Mouse (Mus musculus) hindbrain, embryonic 15.5 days (tissue): ENCODE measurements around the gene Ppp1cb. TPM values are rescaled to one million over a fixed set of nuclear protein-coding genes. Genes with fewer than 3 reads are reported as not detected.

Source experiments
- ATAC-seq: fragments of 200-750 bp; cut with Nextera tagmentation; 2 replicates; pipeline ENCODE4 v1.8.0; 2017; ENCODE audit warnings: low read depth, moderate number of reproducible peaks, moderate TSS enrichment; ENCODE audit not compliant: low FRiP score
- H3K27ac ChIP-seq: fragments of 300-500 bp; sonication (generic); replicated peaks from 2 replicates; pipeline ENCODE4 v1.5.1; 2015; ENCODE audit warnings: mild to moderate bottlenecking, inconsistent platforms
- H3K27me3 ChIP-seq: fragments of 300-500 bp; sonication (generic); 2 replicates; pipeline ENCODE4 v1.6.1; 2015; ENCODE audit warnings: control low read depth, inconsistent platforms
- H3K36me3 ChIP-seq: fragments of 300-500 bp; sonication (generic); 2 replicates; pipeline ENCODE4 v1.6.1; 2015; ENCODE audit warnings: control low read depth, inconsistent platforms
- H3K4me1 ChIP-seq: fragments of 300-500 bp; sonication (generic); replicated peaks from 2 replicates; pipeline ENCODE4 v1.6.1; 2015; ENCODE audit warnings: control low read depth, inconsistent platforms
- H3K4me2 ChIP-seq: fragments of 300-500 bp; sonication (generic); 2 replicates; pipeline ENCODE4 v1.6.1; 2015; ENCODE audit warnings: moderate library complexity, mild to moderate bottlenecking, inconsistent platforms
- H3K4me3 ChIP-seq: fragments of 300-500 bp; sonication (generic); 2 replicates; pipeline ENCODE4 v1.5.1; 2015; ENCODE audit warnings: mild to moderate bottlenecking, inconsistent platforms
- H3K9ac ChIP-seq: fragments of 300-500 bp; sonication (generic); 2 replicates; pipeline ENCODE4 v1.6.1; 2015; ENCODE audit warnings: inconsistent platforms
- H3K9me3 ChIP-seq: fragments of 300-500 bp; sonication (generic); 2 replicates; pipeline ENCODE4 v1.6.1; 2016; ENCODE audit warnings: control low read depth, inconsistent platforms
- WGBS: fragments of 180-500 bp; shearing (Covaris S2); methylation state at CpG from one replicate; pipeline ENCODE4 v1.1.7; 2015; 5-methylcytosine and 5-hydroxymethylcytosine counted together
- polyA plus RNA-seq: library from polyadenylated mRNA; unstranded; fragments of >200 nt; fragmentation: Nextera tagmentation; extraction: Ambion mirVana; gene quantifications from 2 replicates; pipeline ENCODE4 v1.2.1, GENCODE M21; 2015

The Ppp1cb gene
- polyA plus RNA-seq, 1 experiment from 2014 or later: 188 TPM

- no peaks in the 10 kb centered on the region for H3K36me3 ChIP-seq
- H3K4me3 ChIP-seq: no peak overlapping the region
- no peak for ATAC-seq
- H3K27ac ChIP-seq: no peak overlapping the region
- H3K4me2 ChIP-seq: no peak overlapping the region
- no peak overlapping the region for H3K9ac ChIP-seq
- no peaks in the 10 kb centered on the region for H3K9me3 ChIP-seq
- no peaks in the 10 kb centered on the region for H3K4me1 ChIP-seq
- H3K27me3 ChIP-seq: no peaks in the 10 kb centered on the region
Measured at GRCm38 (mm10) chr5:32446810-32447209, 11.8 kb upstream of the Ppp1cb start.

- 0% methylated on average over 62 of the region's 63 CpGs for WGBS
- Histone ChIP-seq H3K27me3 (no peaks in the 10 kb centered on the region), H3K4me1 (peaks cover 19% of the 10 kb centered on the region), H3K9ac (peak overlapping the region; percentile 92), H3K27ac (peak overlapping the region; percentile 97), H3K4me3 (peak overlapping the region; percentile 79), H3K4me2 (peak overlapping the region; percentile 78), H3K9me3 (no peaks in the 10 kb centered on the region), H3K36me3 (no peaks in the 10 kb centered on the region)
- peak; percentile 80 for ATAC-seq
Measured at GRCm38 (mm10) chr5:32459251-32459881, 723 bp downstream of the Ppp1cb start.

- Histone ChIP-seq H3K4me2 (peak overlapping the region; percentile 78), H3K9ac (peak overlapping the region; percentile 92), H3K9me3 (no peaks in the 10 kb centered on the region), H3K4me1 (peaks cover 19% of the 10 kb centered on the region), H3K36me3 (no peaks in the 10 kb centered on the region), H3K27ac (peak overlapping the region; percentile 97), H3K27me3 (no peaks in the 10 kb centered on the region), H3K4me3 (peak overlapping the region; percentile 79)
- ATAC-seq: no peak
- WGBS: under 1% methylated on average over 19 of the region's 19 CpGs
Measured at GRCm38 (mm10) chr5:32459882-32460751, 1.5 kb downstream of the Ppp1cb start.

- H3K4me2 ChIP-seq: peak overlapping the region; percentile 78
- 34% methylated on average over 2 of the region's 2 CpGs for WGBS
- H3K4me3 ChIP-seq: peak overlapping the region; percentile 29
- H3K36me3 ChIP-seq: no peaks in the 10 kb centered on the region
- H3K27me3 ChIP-seq: no peaks in the 10 kb centered on the region
- no peak for ATAC-seq
- no peak overlapping the region for H3K27ac ChIP-seq
- H3K4me1 ChIP-seq: peaks cover 19% of the 10 kb centered on the region
- H3K9me3 ChIP-seq: no peaks in the 10 kb centered on the region
- peak overlapping the region; percentile 26; the same call in 1 of the 2 replicates for H3K9ac ChIP-seq
Measured at GRCm38 (mm10) chr5:32460973-32461372, 2.3 kb downstream of the Ppp1cb start.

- Histone ChIP-seq H3K9me3 (no peaks in the 10 kb centered on the region), H3K9ac (no peak overlapping the region), H3K4me2 (no peak overlapping the region), H3K4me3 (no peak overlapping the region), H3K27me3 (no peaks in the 10 kb centered on the region), H3K36me3 (no peaks in the 10 kb centered on the region), H3K27ac (no peak overlapping the region), H3K4me1 (0 out of 2 replicates have a peak, but pooled peaks cover 5% of the 10 kb centered on the region)
- 90% methylated on average over 4 of the region's 4 CpGs for WGBS
- no peak for ATAC-seq
Measured at GRCm38 (mm10) chr5:32472332-32473028, 13.8 kb downstream of the Ppp1cb start.

- Histone ChIP-seq H3K36me3 (no peaks in the 10 kb centered on the region), H3K4me1 (0 out of 2 replicates have a peak, but pooled peaks cover 5% of the 10 kb centered on the region), H3K9me3 (no peaks in the 10 kb centered on the region), H3K27ac (no peak overlapping the region), H3K27me3 (no peaks in the 10 kb centered on the region), H3K4me2 (no peak overlapping the region), H3K4me3 (no peak overlapping the region), H3K9ac (no peak overlapping the region)
- no peak for ATAC-seq
- WGBS: 92% methylated on average over 2 of the region's 2 CpGs
Measured at GRCm38 (mm10) chr5:32473029-32473352, 14.3 kb downstream of the Ppp1cb start.

- Histone ChIP-seq H3K27me3 (no peaks in the 10 kb centered on the region), H3K36me3 (peaks cover 15% of the 10 kb centered on the region), H3K9me3 (no peaks in the 10 kb centered on the region), H3K9ac (no peak overlapping the region), H3K4me1 (no peaks in the 10 kb centered on the region), H3K4me3 (no peak overlapping the region), H3K27ac (no peak overlapping the region), H3K4me2 (no peak overlapping the region)
- no peak for ATAC-seq
Measured at GRCm38 (mm10) chr5:32476501-32476900, 17.9 kb downstream of the Ppp1cb start.

- Histone ChIP-seq H3K4me2 (no peak overlapping the region), H3K4me3 (no peak overlapping the region), H3K4me1 (no peaks in the 10 kb centered on the region), H3K27me3 (no peaks in the 10 kb centered on the region), H3K9me3 (no peaks in the 10 kb centered on the region), H3K9ac (no peak overlapping the region), H3K36me3 (peaks cover 25% of the 10 kb centered on the region), H3K27ac (no peak overlapping the region)
- 91% methylated on average over 4 of the region's 4 CpGs for WGBS
- ATAC-seq: no peak
Measured at GRCm38 (mm10) chr5:32478972-32479371, 20.3 kb downstream of the Ppp1cb start.

GRCm38 (mm10) chr5:32485430-32485829 is 26.8 kb downstream of the Ppp1cb start:
- Histone ChIP-seq H3K27ac (no peak overlapping the region), H3K4me2 (no peak overlapping the region), H3K9ac (no peak overlapping the region), H3K27me3 (no peaks in the 10 kb centered on the region), H3K9me3 (no peaks in the 10 kb centered on the region), H3K4me3 (no peak overlapping the region), H3K4me1 (no peaks in the 10 kb centered on the region), H3K36me3 (peaks cover 64% of the 10 kb centered on the region)
- 95% methylated on average over 3 of the region's 3 CpGs for WGBS
- ATAC-seq: no peak

- Histone ChIP-seq H3K9me3 (no peaks in the 10 kb centered on the region), H3K4me3 (no peak overlapping the region), H3K27me3 (no peaks in the 10 kb centered on the region), H3K36me3 (peaks cover 59% of the 10 kb centered on the region), H3K9ac (no peak overlapping the region), H3K4me1 (no peaks in the 10 kb centered on the region), H3K4me2 (no peak overlapping the region), H3K27ac (no peak overlapping the region)
- 95% methylated on average over 2 of the region's 2 CpGs for WGBS
- ATAC-seq: no peak
Measured at GRCm38 (mm10) chr5:32488044-32488443, 29.4 kb downstream of the Ppp1cb start.

- no peaks in the 10 kb centered on the region for H3K4me1 ChIP-seq
- H3K9me3 ChIP-seq: no peaks in the 10 kb centered on the region
- H3K27ac ChIP-seq: no peak overlapping the region
- H3K4me3 ChIP-seq: no peak overlapping the region
- no peaks in the 10 kb centered on the region for H3K27me3 ChIP-seq
- no peak for ATAC-seq
- no peak overlapping the region for H3K4me2 ChIP-seq
- H3K36me3 ChIP-seq: peaks cover 22% of the 10 kb centered on the region
- no peak overlapping the region for H3K9ac ChIP-seq
- WGBS: 58% methylated on average over 3 of the region's 3 CpGs
Measured at GRCm38 (mm10) chr5:32494084-32494700, 35.5 kb downstream of the Ppp1cb start.

- no peaks in the 10 kb centered on the region for H3K4me1 ChIP-seq
- 75% methylated on average over 3 of the region's 3 CpGs for WGBS
- H3K27me3 ChIP-seq: no peaks in the 10 kb centered on the region
Measured at GRCm38 (mm10) chr5:32508766-32509165, 50.1 kb downstream of the Ppp1cb start.

More at GRCm38 (mm10) chr5:32508766-32509165, 50.1 kb downstream of the Ppp1cb start:
- H3K36me3 ChIP-seq: peaks cover 6% of the 10 kb centered on the region; the same call in 1 of the 2 replicates
- H3K4me3 ChIP-seq: no peak overlapping the region
- no peaks in the 10 kb centered on the region for H3K9me3 ChIP-seq
- no peak overlapping the region for H3K9ac ChIP-seq
- H3K27ac ChIP-seq: no peak overlapping the region
- ATAC-seq: no peak
- no peak overlapping the region for H3K4me2 ChIP-seq
